Mouse (Mus musculus) CD4-positive helper T cell, adult 2 months (primary cell): ENCODE data around the gene 4930430F08Rik.
"Not testable (repeated sequence)": the region's sequence is repeated elsewhere in the genome, so short reads cannot be mapped to it uniquely, and the experiment has no call there.

ENCODE experiments used
- DNase-seq: peaks from one replicate; pipeline ENCODE4 v3.0.0-alpha.2; 2012; ENCODE audit warnings: low read depth, missing footprints, low spot score

The 4930430F08Rik gene

DNA sequence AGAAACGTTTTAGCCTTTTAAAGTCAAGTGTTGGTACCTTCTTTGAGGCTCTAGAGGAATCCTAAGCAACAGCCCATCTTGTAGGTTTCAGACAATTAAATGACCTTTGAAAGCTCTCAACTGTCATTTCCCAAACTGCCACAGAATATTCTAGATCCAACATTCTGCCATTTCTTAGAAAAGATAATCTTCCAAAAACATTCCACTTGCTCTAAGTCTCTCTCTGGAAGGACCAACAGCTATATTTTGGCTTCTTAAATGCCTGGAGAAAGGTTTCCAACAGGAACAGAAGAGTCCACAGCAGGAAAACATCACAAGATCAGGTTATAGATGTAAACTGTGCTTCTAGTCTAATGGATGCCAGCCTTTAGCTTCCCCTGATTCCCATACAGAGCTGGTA is at the start of gene 4930430F08Rik, which contains the start of gene 1700017N19Rik:
4930430F08Rik (minus strand) TSS at position 101 of the 400 bp plus-strand sequence.
1700017N19Rik (plus strand) TSS at position 162 of the 400 bp plus-strand sequence.
- DNase-seq = no peak

DNA sequence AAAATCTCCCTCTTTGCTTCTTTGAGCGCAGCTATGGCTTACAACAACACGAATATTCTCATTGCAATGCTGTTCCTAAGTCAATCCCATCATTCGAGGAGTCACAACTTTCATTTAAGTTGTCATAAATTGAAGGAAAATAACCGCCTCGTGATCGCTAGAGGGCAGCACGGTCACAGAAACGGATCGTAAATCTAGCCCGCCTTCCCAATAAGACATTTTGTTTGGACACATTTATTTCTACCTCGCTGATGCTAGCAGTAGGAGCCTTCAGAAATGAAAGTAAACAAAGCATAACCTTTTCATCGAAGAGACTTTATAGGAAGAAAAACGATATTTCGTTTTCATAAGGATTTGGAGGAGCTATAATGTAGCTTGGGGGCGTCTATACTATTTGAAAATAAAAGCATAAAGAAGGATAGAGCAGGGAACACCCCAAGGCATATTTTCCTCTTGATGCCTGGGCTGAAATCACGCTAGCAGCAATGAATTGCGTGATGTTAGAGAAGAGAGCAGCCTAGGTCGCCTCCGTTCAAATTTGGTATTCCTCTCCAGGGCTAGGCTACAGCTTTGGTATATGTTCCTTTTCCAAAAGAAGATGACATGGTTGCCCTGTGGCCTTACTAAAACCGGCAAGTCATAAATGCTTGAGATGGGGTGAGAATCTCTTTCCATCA is 39.7 kb upstream of the 4930430F08Rik start:
- peak; percentile 48 for DNase-seq

DNA sequence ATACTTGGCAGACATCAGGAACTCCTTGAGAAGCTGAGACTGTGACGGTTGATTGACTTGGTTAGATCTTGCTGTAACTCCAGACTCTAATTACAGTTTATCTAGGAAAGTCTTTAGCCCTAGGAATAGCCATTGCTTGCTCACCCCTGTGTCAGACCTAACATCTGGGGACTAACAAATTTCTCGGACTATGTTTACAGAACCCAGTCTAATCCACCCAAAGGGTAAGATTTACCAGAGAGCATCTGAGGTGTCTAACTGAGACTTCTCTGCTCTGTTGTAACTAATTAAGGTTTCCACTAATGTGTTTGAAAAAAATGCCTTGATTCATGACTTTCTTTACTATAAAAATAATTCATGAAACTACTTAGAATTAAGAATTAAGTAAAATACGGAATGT is 32.3 kb upstream of the 4930430F08Rik start:
- no peak for DNase-seq

DNA sequence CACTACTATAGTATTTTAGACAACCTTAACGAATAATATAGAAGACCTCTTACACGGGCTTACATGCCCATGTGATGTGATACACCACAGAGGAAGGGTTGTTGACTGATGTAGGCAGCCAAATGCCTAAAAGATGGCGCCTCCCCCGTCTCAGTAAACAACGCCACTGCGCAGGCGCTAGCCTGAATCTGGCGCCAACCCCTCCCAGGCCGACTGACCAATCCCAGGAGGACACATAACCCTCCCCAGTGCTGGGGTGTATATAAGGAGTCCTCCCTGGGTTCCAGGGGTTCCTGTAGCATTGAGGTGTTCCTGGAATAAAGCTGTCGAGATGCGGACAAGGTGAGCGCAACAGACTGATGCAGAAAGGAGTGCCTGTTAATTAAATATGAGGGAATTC is 29.8 kb upstream of the 4930430F08Rik start:
- no peak for DNase-seq

DNA sequence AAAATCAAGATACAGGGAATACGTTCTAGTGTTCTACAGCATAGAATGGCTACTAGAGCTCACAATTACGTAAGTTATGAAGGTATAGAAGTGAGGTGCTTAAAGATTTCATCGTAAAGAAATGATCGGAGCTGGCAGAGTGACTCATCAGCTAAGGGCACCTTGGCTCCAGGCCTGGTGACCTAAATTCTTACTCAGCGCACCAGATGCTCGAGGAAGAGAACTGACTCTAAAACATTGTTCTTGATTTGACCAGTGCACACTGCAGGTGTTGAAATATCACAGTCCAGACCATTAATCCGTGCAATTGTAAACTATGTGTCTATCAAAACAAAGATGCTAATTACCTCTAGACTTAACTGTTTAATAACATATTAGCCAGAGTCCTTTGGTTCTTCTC is 29.3 kb upstream of the 4930430F08Rik start:
- DNase-seq = no peak

DNA sequence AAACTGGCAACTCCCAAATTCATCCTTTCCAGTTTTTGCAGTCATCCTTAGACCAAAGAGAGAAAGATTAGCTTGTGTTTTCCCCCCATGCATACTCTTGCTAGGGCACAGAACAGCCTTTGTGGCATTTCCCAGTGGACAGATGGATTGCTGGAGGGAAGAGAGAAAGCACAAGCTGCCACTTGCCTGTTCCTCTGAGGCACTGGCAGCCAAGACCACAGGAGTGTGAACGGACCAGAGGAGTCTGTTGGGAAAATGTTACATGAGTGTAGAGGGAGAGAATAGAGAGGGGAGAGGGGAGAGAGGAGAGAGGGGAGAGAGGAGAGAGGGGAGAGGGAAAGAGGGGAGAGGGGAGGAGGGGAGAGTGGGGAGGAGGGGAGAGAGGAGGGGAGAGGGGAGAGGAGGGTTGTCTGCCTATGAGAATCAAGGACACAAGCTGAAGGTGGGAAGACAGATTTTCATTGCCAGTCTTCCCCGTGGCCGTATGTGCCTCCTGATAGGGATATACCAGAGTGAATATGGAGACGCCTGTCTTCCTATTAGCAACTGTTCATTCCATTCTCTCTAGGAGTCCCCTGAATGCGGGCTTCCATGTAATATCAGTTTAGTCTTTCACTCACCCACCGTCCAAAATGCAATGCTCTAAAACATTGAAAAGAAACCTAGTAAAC is 27.1 kb upstream of the 4930430F08Rik start:
- DNase-seq = no peak

DNA sequence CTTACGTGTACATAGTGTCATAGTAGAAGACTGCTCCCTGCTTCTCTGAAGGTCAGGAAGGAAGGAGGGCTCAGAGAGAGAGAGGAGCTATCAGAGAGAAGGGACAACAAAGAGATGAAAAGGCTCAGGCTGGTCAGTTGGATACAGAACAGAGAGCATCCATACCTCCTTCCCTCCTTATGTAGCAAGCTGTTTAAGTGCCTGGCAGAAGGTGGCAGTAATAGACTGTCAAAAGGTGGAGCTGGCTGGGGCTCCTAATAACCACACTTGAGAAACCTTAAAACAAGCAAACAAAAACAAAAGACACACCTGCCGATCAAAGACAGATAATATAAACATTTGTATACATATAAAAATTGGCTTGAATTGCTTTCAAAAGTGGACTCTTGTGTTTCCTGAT is 14.0 kb upstream of the 4930430F08Rik start:
- no peak for DNase-seq

DNA sequence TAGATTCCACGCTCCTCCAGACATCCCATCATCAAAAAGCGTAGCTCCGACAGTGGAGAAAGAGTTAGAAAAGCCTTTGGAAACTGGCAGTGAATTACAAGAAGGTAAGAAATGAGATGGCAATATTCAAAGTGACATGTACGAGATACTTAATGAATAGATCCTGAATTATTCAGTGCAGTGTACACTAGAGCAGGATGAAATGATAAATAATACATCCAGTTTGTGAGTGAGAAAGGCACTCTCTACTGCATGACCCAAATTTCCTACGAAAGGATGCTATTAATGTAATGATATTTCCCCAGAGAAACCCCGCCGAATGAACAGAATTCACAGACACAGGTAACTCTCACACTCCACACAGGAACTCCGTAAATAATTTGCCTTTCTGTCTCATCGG is 13.3 kb upstream of the 4930430F08Rik start:
- DNase-seq = no peak

DNA sequence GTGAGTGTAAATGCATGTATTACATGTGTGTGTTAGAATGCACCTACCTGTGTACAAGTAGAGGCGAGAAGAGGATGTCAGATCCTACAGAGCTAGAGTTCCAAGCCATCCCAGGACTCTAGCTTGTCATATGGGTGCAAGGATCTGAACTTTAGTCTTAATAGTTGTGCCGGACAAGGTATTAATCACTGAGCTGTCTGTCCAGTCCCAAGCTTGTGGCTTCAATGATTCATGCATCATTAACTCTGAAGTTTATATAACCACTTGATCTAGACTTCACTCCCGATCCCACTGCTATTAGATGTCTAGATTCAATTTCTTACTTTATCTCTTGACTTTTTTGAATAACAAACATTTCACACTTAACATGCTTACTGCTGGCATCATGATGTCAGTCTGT is 8.1 kb upstream of the 4930430F08Rik start:
- no peak for DNase-seq

DNA sequence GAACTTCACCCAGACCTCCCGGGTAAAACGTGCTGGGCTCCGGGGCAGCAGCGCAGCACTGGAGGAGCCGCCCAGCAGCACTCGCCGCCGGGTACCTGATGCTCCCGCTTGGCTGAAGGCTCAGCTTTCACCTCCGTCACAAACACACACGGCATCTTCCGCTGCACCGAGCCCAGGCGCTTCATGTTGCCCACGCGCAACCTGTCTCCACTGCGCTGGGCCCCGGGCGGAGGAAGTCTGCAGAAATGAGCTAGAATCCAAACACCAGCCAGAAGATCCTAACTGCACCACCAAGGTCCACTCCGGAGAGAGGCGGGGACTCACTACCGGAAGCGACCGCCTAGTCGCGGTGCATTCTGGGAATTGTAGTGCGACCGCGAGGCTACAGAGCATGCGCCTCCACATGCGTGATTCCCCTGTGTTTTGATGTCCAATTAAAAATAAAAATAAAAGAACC is 1.3 kb downstream of the 4930430F08Rik start:
- peak; percentile 87 for DNase-seq

DNA sequence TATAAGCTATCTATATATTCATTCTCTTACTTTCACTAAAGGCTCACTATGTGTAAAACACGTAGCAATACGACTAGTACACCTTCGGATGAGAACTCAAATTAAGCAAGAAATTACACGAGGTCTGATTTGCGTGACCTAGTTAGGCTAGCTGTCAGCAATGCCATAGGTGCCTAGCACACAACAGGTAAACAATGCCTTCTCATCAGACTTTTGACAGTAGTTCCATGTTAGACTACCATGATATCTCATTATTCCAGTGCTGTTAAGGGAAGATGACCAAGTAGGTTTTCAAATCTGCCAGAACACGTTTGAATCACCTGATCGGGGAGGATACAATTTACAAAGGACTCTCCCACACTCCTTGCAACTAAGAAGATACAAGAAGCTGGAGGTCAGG is 1.7 kb downstream of the 4930430F08Rik start:
- no peak for DNase-seq

DNA sequence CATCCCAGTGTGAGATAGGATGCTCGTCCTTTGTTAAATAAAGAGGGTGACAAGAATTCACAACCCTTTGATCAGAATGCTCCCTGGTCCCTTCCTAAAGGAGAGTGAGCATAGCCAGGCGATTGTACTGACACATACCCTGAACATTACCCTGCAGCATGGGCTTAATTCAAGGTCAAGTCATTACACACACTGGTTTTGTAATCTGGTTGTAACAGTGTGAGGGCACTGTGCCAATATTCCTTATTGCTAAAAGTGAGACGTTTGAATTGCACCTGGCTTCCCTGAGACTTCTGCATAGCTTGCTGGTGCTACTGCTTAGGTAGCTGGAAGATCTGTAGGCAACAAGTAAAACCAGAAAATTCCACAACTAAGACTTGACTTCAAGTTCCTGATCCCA is 6.0 kb downstream of the 4930430F08Rik start:
- no peak for DNase-seq

DNA sequence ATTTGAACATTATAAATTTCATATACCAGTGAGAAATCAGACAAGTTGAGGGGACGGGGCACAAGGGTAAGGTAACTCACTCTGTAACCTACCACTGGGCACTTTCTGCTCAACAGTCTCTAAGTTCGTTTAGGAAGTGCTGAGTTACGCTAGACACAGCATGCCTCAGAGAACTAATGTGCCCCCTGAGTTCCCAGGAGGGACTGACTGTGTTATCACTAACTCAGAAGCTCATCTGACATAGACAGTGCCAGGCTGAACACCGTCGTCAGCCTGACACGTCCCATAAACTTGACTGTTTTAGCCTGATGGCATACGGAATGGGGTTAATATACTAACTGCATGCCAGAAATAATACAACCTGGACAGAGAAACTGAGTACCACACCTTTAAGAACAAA is 14.9 kb downstream of the 4930430F08Rik start:
- DNase-seq = no peak

DNA sequence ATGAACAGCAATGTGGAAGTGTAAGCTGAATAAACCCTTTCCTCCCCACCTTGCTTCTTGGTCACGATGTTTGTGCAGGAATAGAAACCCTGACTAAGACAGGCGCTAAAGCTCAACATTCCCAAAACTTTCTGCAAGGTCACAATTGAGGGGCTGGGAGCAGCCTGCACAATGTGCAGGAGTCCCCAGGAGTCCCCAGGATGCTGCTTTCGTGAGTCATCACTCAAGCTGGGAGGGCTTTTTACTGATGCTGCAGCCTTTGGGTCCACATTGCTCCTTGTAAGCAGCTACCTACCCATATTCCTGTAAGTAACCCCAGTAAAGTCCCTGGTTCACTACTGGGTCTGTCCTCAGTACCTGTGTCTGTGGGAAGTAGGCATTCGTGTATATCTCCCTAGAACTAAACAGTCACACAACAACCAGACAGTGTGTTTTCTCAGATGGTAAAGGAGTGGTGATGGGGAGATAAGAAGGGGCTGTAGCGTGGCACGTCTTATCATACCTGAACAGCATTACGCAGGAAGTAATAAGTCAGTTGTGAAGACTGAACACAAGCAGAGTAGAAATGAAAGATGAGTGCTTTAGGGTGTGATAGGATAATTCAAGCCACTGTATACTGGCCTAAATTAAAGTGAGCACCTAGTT is 15.6 kb downstream of the 4930430F08Rik start:
- DNase-seq = no peak

DNA sequence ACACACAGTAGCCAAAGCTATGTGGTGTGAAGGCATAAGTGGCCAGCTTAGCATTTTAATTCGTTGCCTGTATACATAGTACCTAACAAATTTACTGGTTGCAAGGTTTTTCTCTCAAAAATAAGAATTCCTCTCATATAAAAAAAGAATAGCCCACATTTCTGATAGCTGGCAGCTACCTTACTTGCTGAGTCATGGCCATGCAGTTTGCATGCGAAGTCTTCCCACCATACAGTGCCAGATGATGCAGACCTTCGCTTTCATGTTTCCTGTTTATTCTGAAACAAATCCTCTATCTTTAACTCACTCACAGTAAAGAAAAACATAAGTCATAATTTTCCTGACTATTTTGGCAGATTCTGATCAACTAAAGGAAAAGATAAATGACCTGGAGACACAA is 18.5 kb downstream of the 4930430F08Rik start:
- DNase-seq = no peak

DNA sequence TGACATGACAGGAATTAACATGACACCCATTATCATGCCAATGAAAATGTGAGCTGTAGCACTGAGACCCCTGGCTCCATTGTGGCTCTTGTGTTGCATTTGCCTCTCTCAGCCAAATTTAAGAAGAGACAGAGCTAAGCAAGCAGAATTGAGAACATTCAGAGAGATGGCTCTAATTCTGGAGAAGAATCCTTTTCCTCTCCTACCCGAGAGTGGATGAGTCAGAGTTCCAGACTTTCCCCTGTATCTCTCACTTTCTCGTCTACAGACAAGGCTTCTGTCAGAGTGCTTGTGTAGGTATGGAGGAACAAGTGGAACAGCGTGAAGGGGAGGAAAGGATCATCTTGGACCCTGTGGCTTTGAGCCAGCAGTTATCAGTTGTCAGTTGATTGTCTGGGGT is 26.1 kb downstream of the 4930430F08Rik start:
- no peak for DNase-seq

DNA sequence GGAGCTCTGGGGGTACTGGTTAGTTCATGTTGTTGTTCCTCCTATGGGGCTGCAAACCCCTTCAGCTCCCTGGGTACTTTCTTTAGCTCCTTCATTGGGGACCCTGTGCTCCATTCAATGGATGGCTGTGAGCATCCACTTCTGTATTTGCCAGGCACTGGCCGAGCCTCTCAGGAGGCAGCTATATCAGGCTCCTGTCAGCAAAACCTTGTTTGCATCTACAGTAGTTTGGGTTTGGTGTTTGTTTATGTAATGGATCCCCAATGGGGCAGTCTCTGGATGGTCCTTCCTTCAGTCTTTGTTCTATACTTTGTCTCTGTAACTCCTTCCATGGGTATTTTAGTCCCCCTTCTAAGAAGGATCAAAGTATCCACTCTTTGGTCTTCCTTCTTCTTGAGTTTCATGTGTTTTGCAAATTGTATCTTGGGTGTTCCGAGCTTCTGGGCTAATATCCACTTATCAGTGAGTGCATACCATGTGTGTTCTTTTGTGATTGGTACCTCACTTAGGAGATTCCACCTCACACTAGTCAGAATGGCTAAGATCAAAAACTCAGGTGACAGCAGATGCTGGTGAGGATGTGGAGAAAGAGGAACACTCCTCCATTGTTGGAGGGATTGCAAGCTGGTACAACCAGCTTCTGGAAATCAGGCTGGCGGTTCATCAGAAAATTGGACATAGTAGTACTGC is 29.9 kb downstream of the 4930430F08Rik start:
- DNase-seq = not testable (repeated sequence)

DNA sequence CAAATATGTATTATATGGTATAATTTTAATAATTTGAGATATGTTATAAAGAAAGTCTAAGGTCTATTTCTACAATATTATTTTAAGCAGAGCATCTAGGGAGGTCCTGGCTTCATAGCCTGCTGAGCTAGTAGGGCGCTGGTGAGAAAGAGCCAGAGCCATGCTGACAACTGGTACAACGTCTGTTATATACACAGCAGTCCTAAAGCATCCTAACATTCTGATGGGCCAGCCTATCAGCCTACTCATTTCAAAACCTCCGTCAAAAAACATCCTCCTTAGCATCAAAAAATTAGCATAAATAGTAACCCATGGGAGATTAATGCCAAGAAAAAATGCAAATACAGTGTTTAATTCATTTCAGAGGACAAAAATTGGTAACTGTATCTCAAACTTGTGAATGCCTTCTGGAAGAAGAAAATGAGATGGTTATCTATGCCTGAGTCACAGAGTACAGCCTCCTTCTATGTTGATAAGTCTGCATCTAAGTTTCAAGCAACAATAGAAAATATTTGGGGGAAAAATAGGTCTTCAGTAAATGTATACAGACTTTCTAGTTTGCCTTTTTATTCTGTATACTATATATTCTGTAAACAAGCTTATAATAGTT is 33.6 kb downstream of the 4930430F08Rik start:
- DNase-seq = no peak

DNA sequence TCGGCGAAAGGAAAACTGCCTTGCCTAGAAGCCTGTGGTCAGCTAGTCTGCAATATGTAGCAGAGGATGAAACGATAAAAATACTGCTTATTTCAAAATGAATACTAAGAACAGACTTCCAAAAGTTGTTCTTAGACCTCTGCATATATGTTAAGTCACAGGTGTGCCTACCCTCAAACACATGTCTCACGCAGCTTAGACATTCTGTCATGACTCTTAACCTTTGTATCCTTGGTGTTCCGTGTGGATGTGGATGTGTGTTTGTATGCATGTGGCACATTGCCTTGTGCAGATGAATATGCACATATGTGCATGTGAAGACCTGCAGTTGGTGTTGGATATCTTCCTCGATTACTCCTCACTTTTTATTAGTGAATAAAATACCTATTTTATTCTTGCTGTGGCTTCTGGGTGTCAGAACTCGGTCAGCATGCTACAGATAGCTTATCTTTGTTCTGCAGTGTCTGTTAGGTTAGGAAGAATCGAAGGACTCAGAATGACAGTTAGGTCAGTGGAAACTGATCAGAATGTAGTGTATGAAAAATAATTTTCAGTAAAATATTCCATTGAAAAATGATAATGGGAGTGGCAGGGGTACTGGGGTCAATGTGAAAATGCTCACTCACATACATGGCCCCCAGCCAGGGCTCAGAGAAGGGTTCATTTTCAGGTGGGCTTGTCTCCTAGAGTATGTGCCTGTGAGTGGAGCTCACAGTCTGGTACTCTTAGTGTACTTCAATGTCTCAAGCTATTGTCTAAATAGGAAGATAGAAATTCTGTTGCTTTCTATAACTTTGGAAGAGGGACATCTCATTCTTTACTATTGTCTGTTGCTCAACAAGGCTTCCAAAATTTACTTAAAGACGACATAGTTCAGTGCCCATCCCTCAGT is 65.5 kb downstream of the 4930430F08Rik start:
- no peak for DNase-seq

DNA sequence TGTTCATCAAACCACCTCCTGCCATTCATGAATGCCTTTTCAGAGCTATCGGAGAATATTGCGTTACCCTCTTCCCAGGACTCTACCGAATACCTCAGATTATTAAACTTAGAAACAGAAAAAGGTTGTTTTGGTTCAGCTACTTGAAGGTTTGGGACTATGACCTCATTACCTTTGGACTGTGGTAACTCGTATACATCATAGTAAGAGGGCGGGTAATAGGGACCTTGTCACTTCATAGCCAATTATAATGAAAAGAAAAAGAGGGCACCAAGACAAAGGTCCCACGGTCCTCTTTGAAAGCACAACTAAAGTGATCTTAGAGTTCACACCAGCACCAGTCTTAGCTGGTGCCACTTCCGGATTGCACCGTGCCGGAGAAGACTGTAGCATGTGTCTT is 67.9 kb downstream of the 4930430F08Rik start:
- no peak for DNase-seq
